Mouse (Mus musculus) heart, adult 2 months (tissue): Measurements from ENCODE around the gene Smg6. TPM values are rescaled to one million over a fixed set of nuclear protein-coding genes. Genes with fewer than 3 reads are reported as not detected.

ENCODE experiments used
- DNase-seq, 2 experiments: peaks; one replicate each; pipeline ENCODE4 v3.0.0; 2021
- H3K27ac ChIP-seq: fragments of 200-600 bp; 2 replicates; pipeline ENCODE4 v1.8.1; 2022
- H3K27me3 ChIP-seq: fragments of 200-500 bp; 2 replicates; pipeline ENCODE4 v1.6.1; 2012; ENCODE audit warnings: mild to moderate bottlenecking, low read length, inconsistent platforms, mixed read lengths; ENCODE audit not compliant: control insufficient read depth, insufficient read depth
- H3K36me3 ChIP-seq: fragments of 200-500 bp; 2 replicates; pipeline ENCODE4 v1.6.1; 2012; ENCODE audit warnings: low read length, inconsistent platforms; ENCODE audit not compliant: control insufficient read depth, insufficient read depth
- H3K4me1 ChIP-seq: fragments of 200-500 bp; 2 replicates; pipeline ENCODE4 v1.6.1; 2011; ENCODE audit warnings: low read length; ENCODE audit not compliant: control insufficient read depth, insufficient read depth
- H3K4me3 ChIP-seq: fragments of 200-600 bp; 2 replicates; pipeline ENCODE4 v1.8.1; 2022
- H3K79me2 ChIP-seq: fragments of 200-500 bp; replicated peaks from 2 replicates; pipeline ENCODE4 v1.6.1; 2012; ENCODE audit warnings: mild to moderate bottlenecking, inconsistent platforms, low read length, moderate library complexity, mixed read lengths; ENCODE audit not compliant: control insufficient read depth, insufficient read depth
- H3K9ac ChIP-seq: fragments of 200-500 bp; 2 replicates; pipeline ENCODE4 v1.6.1; 2012; ENCODE audit warnings: low read depth, mild to moderate bottlenecking, control low read depth, inconsistent platforms, low read length, mixed read lengths
- CTCF ChIP-seq: fragments of 200-600 bp; IDR thresholded peaks from 2 replicates; pipeline ENCODE4 v1.8.1; 2022; ENCODE audit warnings: antibody characterized with exemption, mild to moderate bottlenecking, moderate library complexity
- EP300 ChIP-seq: fragments of 200-500 bp; IDR thresholded peaks from 2 replicates; pipeline ENCODE4 v1.6.1; 2011; ENCODE audit warnings: low read depth, low read length, control low read depth; ENCODE audit not compliant: insufficient read depth
- POLR2A ChIP-seq: fragments of 200-500 bp; IDR thresholded peaks from 2 replicates; pipeline ENCODE4 v1.6.1; 2011; ENCODE audit warnings: mild to moderate bottlenecking, low read depth, low read length, control low read depth; ENCODE audit not compliant: insufficient read depth
- WGBS: fragments of 180-500 bp; shearing (Covaris S2); methylation state at CpG from one replicate; pipeline ENCODE4 v1.1.7; 2018; 5-methylcytosine and 5-hydroxymethylcytosine counted together
- intact Hi-C: fragments of 180-260 bp; cut with DNase I; formaldehyde crosslinking; loops from one replicate; pipeline ENCODE4 v1.15.1; 2025
- polyA plus RNA-seq: library from polyadenylated mRNA; depleted of rRNA; stranded (reverse); fragments of >200 nt; gene quantifications from 2 replicates; pipeline ENCODE4 v1.2.3, GENCODE M21; 2012
- total RNA-seq, 2 experiments: library from RNA; stranded (reverse); gene quantifications; 2 replicates each; pipeline ENCODE4 v1.2.3; 2021

Gene Smg6
- total and polyA plus RNA-seq, 3 experiments = 17.8 to 19.5 (median 18.1) TPM

- no peak overlapping the region for H3K9ac ChIP-seq
- H3K4me1 ChIP-seq = peaks cover 2% of the 10 kb centered on the region
- intact Hi-C loops = no loop called here
- no peaks in the 10 kb centered on the region for H3K27me3 ChIP-seq
- DNase-seq = peak in 1 of 2 experiments; percentile 16
- 68% methylated on average over 4 of the region's 4 CpGs for WGBS
- no peak overlapping the region for H3K27ac ChIP-seq
- no peak overlapping the region for H3K4me3 ChIP-seq
- TF ChIP-seq CTCF (no peak), POLR2A (no peak), EP300 (no peak)
- H3K79me2 ChIP-seq = no peaks in the 10 kb centered on the region; the same call in none of the 2 replicates
- no peaks in the 10 kb centered on the region for H3K36me3 ChIP-seq
These were observed 31.0 kb upstream of the Smg6 start for GRCm38 (mm10) chr11:74894619-74895018.

- intact Hi-C loops = no loop called here
- Histone ChIP-seq H3K4me3 (peak overlapping the region; percentile 95), H3K36me3 (no peaks in the 10 kb centered on the region), H3K4me1 (peaks cover 2% of the 10 kb centered on the region), H3K79me2 (no peaks in the 10 kb centered on the region; the same call in none of the 2 replicates), H3K9ac (peak overlapping the region; percentile 91), H3K27me3 (no peaks in the 10 kb centered on the region), H3K27ac (peak overlapping the region; percentile 72)
- DNase-seq = peak; percentile 74 to 77
- no peak for TF ChIP-seq POLR2A
- TF ChIP-seq EP300 = no peak
- TF ChIP-seq CTCF = peak; percentile 55
- 1% methylated on average over 49 of the region's 55 CpGs for WGBS
These were observed 29.4 kb upstream of the Smg6 start for GRCm38 (mm10) chr11:74895980-74896900.

- no peaks in the 10 kb centered on the region for H3K27me3 ChIP-seq
- peak within 1 kb of the TSS; percentile 95 for H3K4me3 ChIP-seq
- H3K79me2 ChIP-seq = no peaks in the 10 kb centered on the region; the same call in none of the 2 replicates
- peak; percentile 78 to 80 for DNase-seq
- peak within 1 kb of the TSS; percentile 91 for H3K9ac ChIP-seq
- H3K36me3 ChIP-seq = 0 out of 2 replicates have a peak, but pooled peaks cover 1% of the 10 kb centered on the region
- TF ChIP-seq CTCF (no peak), EP300 (no peak), POLR2A (no peak)
- peak within 1 kb of the TSS; percentile 72 for H3K27ac ChIP-seq
- intact Hi-C loops = no loop called here
- H3K4me1 ChIP-seq = peaks cover 2% of the 10 kb centered on the region
- WGBS = 1% methylated on average over 74 of the region's 74 CpGs
These were observed 28.5 kb upstream of the Smg6 start, which contains the start of gene Sgsm2 for GRCm38 (mm10) chr11:74896901-74897677. Sgsm2 (minus strand) TSS chr11:74897060.

GRCm38 (mm10) chr11:74897678-74898516 is 27.7 kb upstream of the Smg6 start, which contains the start of gene Tsr1:
Tsr1 (plus strand) TSS chr11:74898071.
- H3K27ac ChIP-seq = peak within 1 kb of the TSS; percentile 72
- TF ChIP-seq POLR2A = peak; percentile 89
- 0 out of 2 replicates have a peak, but pooled peaks have one; percentile 23 for TF ChIP-seq EP300
- peak; percentile 19; the same call in 1 of the 2 replicates for TF ChIP-seq CTCF
- 0 out of 2 replicates have a peak, but pooled peaks cover 1% of the 10 kb centered on the region for H3K36me3 ChIP-seq
- H3K79me2 ChIP-seq = no peaks in the 10 kb centered on the region; the same call in 1 of the 2 replicates
- peak within 1 kb of the TSS; percentile 91 for H3K9ac ChIP-seq
- DNase-seq = peak; percentile 89 to 93
- peak within 1 kb of the TSS; percentile 95 for H3K4me3 ChIP-seq
- intact Hi-C loops = no loop called here
- peaks cover 2% of the 10 kb centered on the region for H3K4me1 ChIP-seq
- WGBS = under 1% methylated on average over 54 of the region's 54 CpGs
- H3K27me3 ChIP-seq = no peaks in the 10 kb centered on the region

GRCm38 (mm10) chr11:74898517-74898827 is 27.2 kb upstream of the Smg6 start:
- 0 out of 2 replicates have a peak, but pooled peaks cover 1% of the 10 kb centered on the region for H3K36me3 ChIP-seq
- H3K79me2 ChIP-seq = no peaks in the 10 kb centered on the region; the same call in 1 of the 2 replicates
- TF ChIP-seq EP300 (no peak), CTCF (no peak), POLR2A (no peak)
- H3K4me1 ChIP-seq = peaks cover 2% of the 10 kb centered on the region
- H3K27me3 ChIP-seq = no peaks in the 10 kb centered on the region
- WGBS = 0% methylated on average over 7 of the region's 7 CpGs
- peak overlapping the region; percentile 72 for H3K27ac ChIP-seq
- intact Hi-C loops = no loop called here
- DNase-seq = no peak
- H3K4me3 ChIP-seq = peak overlapping the region; percentile 95
- peak overlapping the region; percentile 72 for H3K9ac ChIP-seq
